Mouse (Mus musculus): ENCODE results near the gene H2-DMa.

GRCm38 (mm10) chr17:34133289-34133688 lies 13.9 kb downstream of the H2-DMa start:
- no peak for TF ChIP-seq CTCF (IDR thresholded peaks at IDR 0.05; ENCODE audit: borderline replicate concordance, insufficient read depth, low read length)
- TF ChIP-seq POLR2A (IDR thresholded peaks at IDR 0.05; ENCODE audit: low read depth, low read length) = peak; percentile 39; the same call in 1 of the 2 replicates

All from embryonic fibroblast, embryonic 13.5 days (primary cell).